Comparison of ENCODE assay signal across 10 mouse cellular contexts in genomic region chr9:35363936-35364335, GRCm38 (mm10). TPM values are rescaled to one million over a fixed set of nuclear protein-coding genes. Genes with fewer than 3 reads are reported as not detected.
DNase-seq lines count a peak whose midpoint lies in the region; ATAC-seq and TF ChIP-seq lines count a peak whose summit lies in the region.
"Had no signal": no experiment of that assay in that cellular context is flagged by ENCODE, and none has a peak within 500 bp of the region (broad histone marks: within the 10 kb centered on the region; RNA-seq: fewer than 3 reads in every experiment).

No protein-coding gene starts in this region.

- intact Hi-C loops in left cerebral cortex, postnatal 25 days (cut with DNase I): no loop called here
- intact Hi-C loops in left cerebral cortex, adult 2 months (cut with DNase I): no loop called here

- no peaks in the 10 kb centered on the region for H3K27me3 ChIP-seq in limb, embryonic 10.5 days (ENCODE audit: low read depth, poor library complexity, severe bottlenecking)

- DNase-seq in frontal cortex, postnatal 25 days (ENCODE audit: low spot score in 2 of 2): no peak
- DNase-seq in left cerebral cortex, postnatal 25 days (ENCODE audit: low spot score in 2 of 2): peak; percentile 17 to 50
- no peak for DNase-seq in left cerebral cortex, adult 2 months (ENCODE audit: extremely low spot score in 1 of 2, low spot score in 2 of 2)
- DNase-seq in cerebellum, postnatal 14 days: peak; percentile 68 to 82
- no peak for DNase-seq in limb, embryonic 10.5 days (ENCODE audit: low spot score)
- DNase-seq in ovary, postnatal 10 days (ENCODE audit: low spot score): no peak
- DNase-seq in kidney, postnatal 4 days: no peak
- DNase-seq: gastrocnemius, postnatal 25 days; lung, embryonic 14.5 days had no signal

- peaks cover 62% of the 10 kb centered on the region for H3K4me1 ChIP-seq in limb, embryonic 10.5 days

- peak; percentile 87 for ATAC-seq in frontal cortex, adult (ENCODE audit: low TSS enrichment)

- H3K27ac ChIP-seq in left cerebral cortex, adult 2 months: no peak overlapping the region
- peak overlapping the region; percentile 83 for H3K27ac ChIP-seq in limb, embryonic 10.5 days

- no peak overlapping the region for H3K4me3 ChIP-seq in left cerebral cortex, adult 2 months
- no peak overlapping the region for H3K4me3 ChIP-seq in limb, embryonic 10.5 days

- TF ChIP-seq CTCF in left cerebral cortex, adult 2 months (IDR thresholded peaks at IDR 0.05): no peak

- no peaks in the 10 kb centered on the region for H3K36me3 ChIP-seq in limb, embryonic 10.5 days

- WGBS in limb, embryonic 10.5 days: 62% methylated on average over 4 of the region's 4 CpGs

- H3K9me3 ChIP-seq in limb, embryonic 10.5 days (replicated peaks): no peaks in the 10 kb centered on the region

RNA-seq across cellular contexts. Expression of gene Cdon, which starts 57.0 kb away (rescaled TPM):
- total RNA-seq in left cerebral cortex, postnatal 25 days (2021): 1 to 10 TPM; 7.4 to 7.7 TPM
- total RNA-seq in left cerebral cortex, adult 2 months (2021): 1 to 10 TPM; 7.9 to 8.3 TPM
- polyA plus RNA-seq in limb, embryonic 10.5 days (2016; fragmentation: Nextera tagmentation; extraction: Ambion mirVana): 10.5 and 16.1 TPM in 2 replicates

Comparison
In these comparisons a context has a peak if more than half of its experiments do, and no peak if none do; other contexts are left out.
1. DNase-seq: peak in left cerebral cortex, postnatal 25 days (2 of 2) and cerebellum, postnatal 14 days (2 of 2); none in frontal cortex, postnatal 25 days (0 of 2), left cerebral cortex, adult 2 months (0 of 2), limb, embryonic 10.5 days (single experiment), ovary, postnatal 10 days (single experiment) and kidney, postnatal 4 days (0 of 2).